Mouse (Mus musculus): ENCODE measurements around the gene Dmwd.
A peak's percentile ranks its signal among the peaks of the same experiment; 100 is the strongest.

The Dmwd gene

GRCm38 (mm10) chr7:19096421-19096976 is 20.5 kb downstream of the Dmwd start:
- DNase-seq: no peak

GRCm38 (mm10) chr7:19097217-19097616 is 21.2 kb downstream of the Dmwd start:
- DNase-seq: no peak

DNA sequence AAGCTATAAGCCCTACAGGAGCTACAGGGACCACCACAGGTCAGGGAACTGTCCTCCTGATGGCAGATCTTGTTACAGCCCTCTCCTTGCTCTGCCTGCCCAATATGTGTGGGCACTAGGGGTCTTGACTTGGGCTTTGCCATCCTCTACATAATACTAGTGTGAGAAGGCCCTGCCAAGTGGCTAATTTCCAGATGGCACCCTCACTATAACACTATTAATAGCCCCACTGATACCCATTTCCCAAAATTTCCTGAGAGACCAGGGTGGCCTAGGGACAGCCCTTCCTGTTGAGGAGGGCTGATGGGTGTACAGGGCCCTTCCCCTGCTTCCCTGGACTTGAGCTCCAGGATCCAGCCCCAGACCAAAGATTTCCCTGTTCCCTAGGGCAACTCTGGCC is 21.8 kb downstream of the Dmwd start:
- DNase-seq: no peak

DNA sequence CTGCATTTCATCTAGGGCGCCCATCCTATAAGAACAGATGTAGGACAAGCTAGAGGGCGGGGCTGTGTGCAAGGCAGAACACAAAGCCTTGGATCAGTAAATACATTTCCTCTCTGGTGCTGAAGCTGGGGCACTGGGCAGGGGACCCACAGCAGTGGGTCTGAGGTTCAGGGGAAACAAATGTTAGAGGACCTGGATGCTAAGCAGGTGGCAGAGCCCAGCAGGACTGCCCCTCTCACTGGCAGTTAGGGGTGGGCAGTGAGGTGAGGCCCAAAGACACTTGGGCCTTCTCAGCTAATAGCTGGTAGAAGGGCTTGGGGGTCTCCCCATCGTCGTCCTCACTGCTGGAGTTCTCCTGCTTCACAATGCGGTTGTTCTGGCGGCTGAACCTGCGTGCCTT is 22.8 kb downstream of the Dmwd start:
- DNase-seq: no peak

DNA sequence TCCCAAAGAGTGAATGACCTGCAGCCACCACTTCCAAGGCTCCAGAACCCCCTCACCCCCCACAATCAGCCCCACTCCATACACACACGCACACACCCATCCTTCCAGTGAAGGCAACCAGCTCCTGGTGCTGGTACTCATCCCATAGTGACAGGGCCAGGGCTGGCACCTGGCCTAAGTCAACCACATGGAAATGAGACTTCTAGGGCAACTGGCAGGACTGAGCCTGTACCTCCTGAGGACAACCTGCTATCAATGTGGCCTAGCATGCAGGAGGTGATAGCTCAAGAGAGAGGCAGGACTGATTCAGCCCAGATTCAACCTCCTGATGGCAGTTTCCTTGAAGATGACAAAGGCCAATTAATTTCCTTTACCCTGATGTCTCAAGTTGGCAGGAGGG is 24.3 kb downstream of the Dmwd start:
- no peak for DNase-seq

GRCm38 (mm10) chr7:19103741-19104140 is 27.7 kb downstream of the Dmwd start:
- no peak for DNase-seq

DNA sequence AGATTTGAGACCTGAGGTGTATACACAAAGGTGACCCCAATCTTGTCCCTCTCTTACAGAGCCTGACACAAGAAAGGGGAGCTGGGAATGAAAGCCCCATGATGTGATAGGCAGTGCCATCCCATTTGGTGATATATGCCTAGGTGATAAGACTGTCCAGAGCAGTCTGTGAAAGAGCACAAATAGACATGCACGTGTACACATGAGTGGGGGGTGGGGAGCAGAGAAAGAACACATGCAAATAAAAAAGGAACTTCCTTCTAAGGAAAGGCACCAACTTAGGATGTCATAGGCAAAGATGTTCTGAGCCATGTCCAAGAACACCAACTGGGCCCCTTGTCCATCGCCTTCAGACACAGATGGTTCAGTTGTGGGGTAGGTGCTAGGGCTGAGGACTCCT is 28.5 kb downstream of the Dmwd start:
- DNase-seq: no peak

DNA sequence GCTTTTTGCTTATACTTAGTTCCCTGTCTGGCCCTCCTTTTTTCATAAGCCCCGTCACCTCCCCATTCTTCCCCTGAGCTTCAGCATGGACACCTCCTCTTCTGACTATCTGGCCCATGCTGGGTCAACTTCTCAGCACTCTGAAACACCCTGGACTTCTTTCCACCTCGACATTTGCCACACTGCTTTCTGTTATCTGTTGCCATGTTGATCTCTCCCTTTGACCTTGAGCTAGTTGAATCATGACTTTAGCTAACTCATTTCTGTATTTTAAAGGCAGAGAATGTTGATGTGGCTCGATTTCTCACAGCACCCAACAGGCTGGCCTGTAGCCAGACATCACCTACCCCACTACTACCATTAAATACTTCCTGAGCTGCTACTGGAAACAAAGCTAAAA is 31.4 kb downstream of the Dmwd start:
- DNase-seq: no peak

- no peak for DNase-seq
These were observed 33.5 kb downstream of the Dmwd start for GRCm38 (mm10) chr7:19109565-19109964.

DNA sequence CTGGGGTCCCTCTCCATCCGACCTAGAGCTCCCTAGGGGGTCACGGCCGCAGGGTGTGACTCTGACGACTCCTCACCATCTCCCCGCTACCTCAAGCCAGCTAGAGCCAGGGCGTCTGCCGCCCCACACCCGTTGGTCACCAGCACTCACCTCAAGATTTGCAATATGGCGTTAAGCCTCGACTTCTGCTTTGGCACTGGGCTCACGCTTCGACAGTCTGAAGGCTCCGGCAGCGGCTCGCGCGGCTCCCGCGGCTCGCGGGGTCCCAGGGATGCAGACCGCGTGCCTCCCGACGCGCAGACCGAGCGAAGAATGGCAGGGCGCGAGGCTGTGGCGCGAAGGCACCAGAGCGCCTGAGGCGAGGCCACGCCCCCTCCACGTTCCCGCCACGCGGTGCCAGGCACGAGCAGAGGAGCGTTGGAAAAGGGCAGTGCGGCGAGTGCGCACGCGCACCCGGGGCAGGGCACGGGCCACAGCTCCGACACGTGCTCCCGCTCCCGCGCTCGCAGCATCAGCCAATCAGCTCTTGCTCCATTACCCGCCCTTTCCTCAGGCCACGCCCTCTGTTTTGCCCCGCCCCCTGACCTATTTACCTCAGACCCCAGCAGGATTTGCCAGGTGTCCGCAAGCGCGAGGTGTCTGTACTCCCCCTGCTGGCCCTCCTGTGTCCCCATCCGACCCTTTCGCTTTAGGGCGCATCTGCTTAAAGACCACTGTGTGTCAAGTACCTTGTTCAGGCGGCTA is 42.2 kb downstream of the Dmwd start, which contains the start of gene Gm4969:
Gene Gm4969, minus strand, starts transcription at position 341 of the 744 bp plus-strand sequence.
- DNase-seq: peak; percentile 81

DNA sequence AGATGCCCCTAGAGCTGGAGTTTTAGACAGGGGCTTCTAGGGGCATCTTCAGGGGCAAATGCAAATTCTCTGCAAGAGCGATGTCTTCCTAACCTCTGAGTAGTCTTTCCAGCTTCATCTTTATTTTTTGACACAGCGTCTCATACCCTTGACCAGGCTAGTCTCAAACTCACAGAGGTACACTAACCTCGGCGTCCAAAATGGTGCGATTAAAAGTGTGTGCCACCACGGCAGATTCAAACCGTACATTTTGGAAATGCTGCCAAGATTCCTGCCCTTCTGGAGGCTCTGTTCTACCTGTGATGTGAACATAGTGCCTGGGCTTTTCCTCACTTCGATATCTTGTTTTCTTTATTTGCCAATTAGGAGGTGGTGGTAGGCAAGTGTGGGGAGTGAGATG is 43.1 kb downstream of the Dmwd start:
- DNase-seq: no peak

DNA sequence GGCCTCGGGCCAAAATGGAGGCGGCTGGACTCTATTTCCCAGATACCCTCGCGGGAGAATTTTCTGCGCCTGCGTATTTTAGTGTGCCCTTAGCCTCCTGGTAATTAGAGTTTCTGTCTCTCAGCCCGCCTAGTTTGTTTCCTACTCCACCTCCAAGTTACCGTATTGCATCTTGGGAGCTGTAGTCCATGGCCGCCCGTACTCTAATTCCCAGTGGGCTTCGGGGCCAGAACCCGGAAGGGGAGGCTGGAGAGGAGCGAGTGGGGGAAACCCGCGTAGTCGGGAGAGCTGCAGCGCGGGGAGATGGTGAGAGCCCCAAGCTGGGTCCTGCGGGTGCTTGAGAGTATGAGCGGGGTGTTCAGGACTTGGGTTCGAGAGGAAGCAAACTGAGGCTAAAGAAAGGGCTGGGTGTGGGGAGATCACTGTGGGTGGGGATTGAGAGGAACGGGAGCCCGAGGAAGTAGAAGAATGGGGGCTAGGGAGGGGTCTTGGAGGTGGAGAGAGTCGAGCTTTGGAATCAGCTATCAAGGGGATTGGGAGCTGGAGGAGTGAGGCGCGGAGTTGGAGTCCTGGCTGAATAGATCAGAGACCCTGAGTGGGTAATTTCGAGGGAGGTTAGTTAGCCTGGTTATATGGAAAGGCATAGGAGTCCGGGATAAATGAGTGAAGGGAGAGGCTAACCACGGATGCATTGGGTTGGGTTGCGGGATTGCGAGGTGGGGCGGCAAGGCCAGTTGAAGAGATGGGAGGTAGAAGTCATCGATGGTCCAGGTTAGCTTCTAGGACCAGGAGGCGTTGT is 43.8 kb downstream of the Dmwd start, which contains the start of gene Fbxo46:
Gene Fbxo46, plus strand, starts transcription at position 229 of the 799 bp plus-strand sequence.
- DNase-seq: peak; percentile 85

GRCm38 (mm10) chr7:19121686-19122085 is 45.7 kb downstream of the Dmwd start:
- no peak for DNase-seq

DNA sequence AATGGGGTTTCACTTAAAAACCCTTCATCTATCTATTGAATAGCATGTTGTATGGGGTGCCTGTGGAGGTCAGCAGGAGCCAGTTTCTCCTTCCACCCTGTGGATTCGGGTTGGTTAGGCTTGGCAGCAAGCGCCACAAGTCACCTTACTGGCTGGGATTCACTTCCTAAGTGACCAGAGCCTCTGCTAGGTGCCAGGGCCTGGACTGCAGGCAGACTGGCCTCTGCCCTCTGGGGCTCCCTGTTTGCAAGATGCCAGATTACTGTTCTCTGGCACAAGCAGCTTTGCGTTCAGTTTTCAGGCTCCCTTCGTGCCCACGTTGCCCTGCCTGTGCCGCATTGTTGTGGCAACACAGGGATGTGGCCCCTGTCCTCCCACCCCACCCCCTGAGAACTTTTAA is 48.7 kb downstream of the Dmwd start:
- no peak for DNase-seq

- no peak for DNase-seq
These were observed 51.7 kb downstream of the Dmwd start for GRCm38 (mm10) chr7:19127744-19128143.

DNA sequence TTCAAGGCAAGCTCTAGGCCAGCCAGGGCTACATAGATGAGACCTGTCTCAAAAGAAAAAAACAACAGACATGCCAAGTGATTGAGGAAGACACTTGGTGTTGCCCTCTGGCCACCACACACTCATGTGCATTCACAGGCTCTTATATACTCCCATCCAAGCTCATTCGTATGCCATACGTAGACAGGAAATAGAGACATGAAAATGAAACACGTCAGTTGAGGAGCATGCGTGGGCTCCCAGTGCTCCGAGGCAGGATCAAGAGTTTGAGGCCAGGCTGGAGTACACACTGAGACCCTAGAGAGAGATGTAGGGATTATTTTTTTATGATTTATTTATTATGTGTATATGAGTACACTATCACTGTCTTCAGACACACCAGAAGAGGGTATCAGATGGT is 53.4 kb downstream of the Dmwd start:
- DNase-seq: no peak

DNA sequence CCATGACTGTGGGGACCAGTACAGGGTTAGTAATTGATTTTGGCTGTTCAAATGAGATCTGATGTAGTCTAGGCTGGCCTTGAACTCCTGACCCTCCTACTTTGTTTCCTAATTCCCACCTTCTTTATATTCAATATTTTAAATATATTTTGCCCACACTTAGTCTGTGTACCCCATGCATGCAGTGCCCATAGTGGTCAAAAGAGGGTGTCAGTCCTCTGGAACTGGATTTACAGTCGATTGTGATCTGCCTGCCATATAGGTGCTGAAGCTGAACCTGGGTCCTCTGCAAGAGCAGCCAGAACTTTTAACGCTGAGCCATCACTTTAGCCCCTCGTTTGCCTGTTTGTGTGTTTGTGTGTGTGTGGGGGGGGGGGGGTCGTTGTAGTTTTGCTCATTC is 54.6 kb downstream of the Dmwd start:
- no peak for DNase-seq

- DNase-seq: peak; percentile 96
These were observed 55.4 kb downstream of the Dmwd start for GRCm38 (mm10) chr7:19131324-19131848.
